Mouse (Mus musculus) CH12.LX (cell line): Measurements from ENCODE around the gene Rhobtb1. TPM values are rescaled to one million over a fixed set of nuclear protein-coding genes. Genes with fewer than 3 reads are reported as not detected.
A peak's percentile ranks its signal among the peaks of the same experiment; 100 is the strongest.

Experiments used
- DNase-seq: peaks from one replicate; pipeline ENCODE4 v3.0.0-alpha.2; 2013; ENCODE audit errors: extremely low read depth
- H3K27ac ChIP-seq: 2 replicates; pipeline ENCODE4 v1.5.1; 2012; ENCODE audit warnings: low read depth, mild to moderate bottlenecking, control low read depth, moderate library complexity; ENCODE audit not compliant: insufficient read depth
- H3K27me3 ChIP-seq: replicated peaks from 2 replicates; pipeline ENCODE3; 2012; ENCODE audit warnings: inconsistent platforms
- H3K36me3 ChIP-seq, 2 experiments: replicated peaks in 1 of 2; 2 replicates each; pipeline versions ENCODE3 to v1.6.1; 2012; ENCODE audit warnings: inconsistent platforms in 1 of 2, low read length in 1 of 2, mild to moderate bottlenecking in 1 of 2, mixed read lengths in 1 of 2, moderate library complexity in 1 of 2; ENCODE audit not compliant: control insufficient read depth in 1 of 2, insufficient read depth in 1 of 2
- H3K4me1 ChIP-seq, 2 experiments: 2 replicates each; pipeline ENCODE4 v1.6.1; 2012; ENCODE audit warnings: inconsistent platforms in 1 of 2, moderate library complexity in 1 of 2; ENCODE audit not compliant: insufficient read depth in 2 of 2, control insufficient read depth in 1 of 2
- H3K4me2 ChIP-seq: 2 replicates; pipeline ENCODE4 v1.6.1; 2012; ENCODE audit warnings: low read depth, mild to moderate bottlenecking, control low read depth; ENCODE audit not compliant: poor library complexity, insufficient read depth, severe bottlenecking
- H3K4me3 ChIP-seq, 3 experiments: fragments of 150-350 bp in 1 of 3; sonication (generic) in 1 of 3; replicated peaks in 1 of 3; 2 replicates each; pipeline versions ENCODE3 to v1.5.1; 2011 to 2012; ENCODE audit warnings: low read depth in 2 of 3, low read length in 2 of 3, mild to moderate bottlenecking in 2 of 3, moderate library complexity in 2 of 3, control low read depth in 1 of 3, improper control_type of control experiment in 1 of 3, inconsistent platforms in 1 of 3, mixed read lengths in 1 of 3; ENCODE audit not compliant: poor library complexity in 1 of 3
- H3K79me2 ChIP-seq: replicated peaks from 2 replicates; pipeline ENCODE4 v1.6.1; 2012; ENCODE audit warnings: mild to moderate bottlenecking, moderate library complexity; ENCODE audit not compliant: control insufficient read depth, poor library complexity, insufficient read depth, severe bottlenecking; ENCODE audit errors: extremely low read depth
- H3K9ac ChIP-seq: 2 replicates; pipeline ENCODE4 v1.6.1; 2012; ENCODE audit warnings: low read depth, mild to moderate bottlenecking, control low read depth, moderate library complexity; ENCODE audit not compliant: insufficient read depth
- H3K9me3 ChIP-seq: replicated peaks from 2 replicates; pipeline ENCODE3; 2012; ENCODE audit warnings: low read length, inconsistent platforms, mixed read lengths
- CHD1 ChIP-seq: IDR thresholded peaks from 2 replicates; pipeline ENCODE4 v1.6.1; 2012; ENCODE audit warnings: low read depth, low read length, improper control_type of control experiment, inconsistent platforms
- CTCF ChIP-seq, 2 experiments: IDR thresholded peaks in 1 of 2; conservative IDR thresholded peaks in 1 of 2; 2 replicates each; pipeline ENCODE4 v1.5.1; 2011 to 2012; ENCODE audit warnings: low read depth in 2 of 2, low read length in 2 of 2, improper control_type of control experiment in 1 of 2, inconsistent platforms in 1 of 2, mild to moderate bottlenecking in 1 of 2, moderate library complexity in 1 of 2
- E2F4 ChIP-seq: IDR thresholded peaks from 2 replicates; pipeline ENCODE4 v1.6.1; 2011; ENCODE audit warnings: low read depth, low read length, improper control_type of control experiment; ENCODE audit not compliant: insufficient replicate concordance
- ELF1 ChIP-seq: IDR thresholded peaks from 2 replicates; pipeline ENCODE4 v1.6.1; 2014; ENCODE audit warnings: low read depth, mild to moderate bottlenecking, inconsistent platforms, low read length, improper control_type of control experiment
- EP300 ChIP-seq: IDR thresholded peaks from 2 replicates; pipeline ENCODE4 v1.6.1; 2011; ENCODE audit warnings: low read length, improper control_type of control experiment
- ETS1 ChIP-seq: conservative IDR thresholded peaks from 2 replicates; pipeline ENCODE4 v1.6.1; 2012; ENCODE audit warnings: low read depth, mild to moderate bottlenecking, inconsistent platforms, low read length, improper control_type of control experiment, moderate library complexity
- GABPA ChIP-seq: IDR thresholded peaks from 2 replicates; pipeline ENCODE4 v1.6.1; 2012; ENCODE audit warnings: low read depth, low read length, improper control_type of control experiment, inconsistent platforms; ENCODE audit not compliant: insufficient replicate concordance
- HCFC1 ChIP-seq: IDR thresholded peaks from 2 replicates; pipeline ENCODE4 v1.6.1; 2012; ENCODE audit warnings: low read depth, mild to moderate bottlenecking, inconsistent platforms, low read length, improper control_type of control experiment
- KAT2A ChIP-seq: IDR thresholded peaks from 2 replicates; pipeline ENCODE4 v1.6.1; 2012; ENCODE audit warnings: low read length, improper control_type of control experiment, inconsistent platforms; ENCODE audit not compliant: insufficient replicate concordance
- MAFK ChIP-seq: IDR thresholded peaks from 2 replicates; pipeline ENCODE4 v1.6.1; 2011; ENCODE audit warnings: low read length, improper control_type of control experiment; ENCODE audit not compliant: insufficient replicate concordance
- MAZ ChIP-seq: IDR thresholded peaks from 2 replicates; pipeline ENCODE4 v1.6.1; 2012; ENCODE audit warnings: low read depth, mild to moderate bottlenecking, inconsistent platforms, low read length, improper control_type of control experiment, moderate library complexity
- MXI1 ChIP-seq: IDR thresholded peaks from 2 replicates; pipeline ENCODE4 v1.6.1; 2011; ENCODE audit warnings: mild to moderate bottlenecking, low read depth, low read length, improper control_type of control experiment
- MYC ChIP-seq: IDR thresholded peaks from 2 replicates; pipeline ENCODE4 v1.6.1; 2011; ENCODE audit warnings: low read depth, mild to moderate bottlenecking, improper control_type of control experiment, low read length
- PAX5 ChIP-seq: IDR thresholded peaks from 2 replicates; pipeline ENCODE4 v1.6.1; 2012; ENCODE audit warnings: low read length, inconsistent platforms, mixed read lengths
- POLR2A ChIP-seq: IDR thresholded peaks from 2 replicates; pipeline ENCODE4 v1.6.1; 2011; ENCODE audit warnings: low read depth, mild to moderate bottlenecking, improper control_type of control experiment, low read length
- POLR2AphosphoS2 ChIP-seq: IDR thresholded peaks from 2 replicates; pipeline ENCODE4 v1.6.1; 2011; ENCODE audit warnings: low read depth, low read length, improper control_type of control experiment
- RAD21 ChIP-seq: IDR thresholded peaks from 2 replicates; pipeline ENCODE4 v1.6.1; 2011; ENCODE audit warnings: low read depth, mild to moderate bottlenecking, low read length, improper control_type of control experiment, moderate library complexity
- RCOR1 ChIP-seq: conservative IDR thresholded peaks from 2 replicates; pipeline ENCODE4 v1.6.1; 2012; ENCODE audit warnings: low read depth, mild to moderate bottlenecking, inconsistent platforms, low read length, improper control_type of control experiment
- SIN3A ChIP-seq: IDR thresholded peaks from 2 replicates; pipeline ENCODE4 v1.6.1; 2012; ENCODE audit warnings: low read length, improper control_type of control experiment, inconsistent platforms
- SMC3 ChIP-seq: IDR thresholded peaks from 2 replicates; pipeline ENCODE4 v1.6.1; 2011; ENCODE audit warnings: low read depth, low read length, improper control_type of control experiment
- TBP ChIP-seq: conservative IDR thresholded peaks from 2 replicates; pipeline ENCODE4 v1.6.1; 2011; ENCODE audit warnings: low read depth, low read length, improper control_type of control experiment
- TCF12 ChIP-seq: IDR thresholded peaks from 2 replicates; pipeline ENCODE4 v1.6.1; 2014; ENCODE audit warnings: low read depth, mild to moderate bottlenecking, inconsistent platforms, low read length, improper control_type of control experiment
- UBTF ChIP-seq: IDR thresholded peaks from 2 replicates; pipeline ENCODE4 v1.6.1; 2012; ENCODE audit warnings: low read depth, mild to moderate bottlenecking, inconsistent platforms, low read length, improper control_type of control experiment, moderate library complexity
- USF1 ChIP-seq: IDR thresholded peaks from 2 replicates; pipeline ENCODE4 v1.6.1; 2014; ENCODE audit warnings: low read depth, mild to moderate bottlenecking, inconsistent platforms, low read length, improper control_type of control experiment
- USF2 ChIP-seq: conservative IDR thresholded peaks from 2 replicates; pipeline ENCODE4 v1.6.1; 2011; ENCODE audit warnings: low read depth, low read length, improper control_type of control experiment
- ZC3H11A ChIP-seq: IDR thresholded peaks from 2 replicates; pipeline ENCODE4 v1.6.1; 2012; ENCODE audit warnings: low read depth, mild to moderate bottlenecking, inconsistent platforms, low read length, improper control_type of control experiment
- ZKSCAN1 ChIP-seq: IDR thresholded peaks from 2 replicates; pipeline ENCODE4 v1.6.1; 2012; ENCODE audit warnings: low read depth, inconsistent platforms, low read length, improper control_type of control experiment, borderline replicate concordance
- ZMIZ1 ChIP-seq: IDR thresholded peaks from 2 replicates; pipeline ENCODE4 v1.6.1; 2012; ENCODE audit warnings: low read depth, mild to moderate bottlenecking, inconsistent platforms, low read length, improper control_type of control experiment
- ZNF384 ChIP-seq: IDR thresholded peaks from 2 replicates; pipeline ENCODE4 v1.6.1; 2012; ENCODE audit warnings: low read depth, low read length, improper control_type of control experiment, inconsistent platforms
- dilution Hi-C: fragments of 300-500 bp; cut with MboI; formaldehyde crosslinking; loops from 2 replicates; pipeline ENCODE4 v1.14.3; 2020; ENCODE audit warnings: low sequenced_read_pairs; ENCODE audit not compliant: extremely low pct_unique_long_range_greater_than_20kb, extremely low pct_ligation_motif_present
- in situ Hi-C: fragments of 300-500 bp; cut with MboI; formaldehyde crosslinking; loops from 3 replicates; pipeline ENCODE4 v1.14.3; 2019; ENCODE audit warnings: low sequenced_read_pairs, low pct_ligation_motif_present, low pct_unique_long_range_greater_than_20kb, mixed read lengths
- polyA plus RNA-seq: library from polyadenylated mRNA; unstranded; fragments of >175 nt; gene quantifications from 2 replicates; pipeline ENCODE4 v1.2.1, GENCODE M21; 2012; ENCODE audit warnings: low read depth; ENCODE audit not compliant: insufficient read length
- total RNA-seq, 2 experiments: library from RNA; depleted of rRNA; stranded (reverse); fragments of 300-350 nt in 1 of 2; fragments of >200 nt in 1 of 2; gene quantifications; 2 replicates each; pipeline ENCODE4 v1.2.3; 2012 to 2014

Gene Rhobtb1
- total and polyA plus RNA-seq, 3 experiments, result 3.1 to 12.2 (median 3.4) TPM

GRCm38 (mm10) chr10:69251254-69251653 is 100.0 kb downstream of the Rhobtb1 start:
- Histone ChIP-seq H3K4me1 (peaks cover 35 to 79% of the 10 kb centered on the region in 2 experiments), H3K9ac (peak overlapping the region; percentile 31), H3K27ac (peak overlapping the region; percentile 70), H3K27me3 (no peaks in the 10 kb centered on the region), H3K79me2 (peaks cover 5% of the 10 kb centered on the region), H3K36me3 (peaks cover 0 to 4% of the 10 kb centered on the region in 2 experiments), H3K4me2 (peak overlapping the region; percentile 70), H3K9me3 (no peaks in the 10 kb centered on the region), H3K4me3 (peak overlapping the region in 1 of 3 experiments; percentile 36)
- TF ChIP-seq ZMIZ1, result no peak
- no peak for TF ChIP-seq TCF12
- no peak for TF ChIP-seq ZKSCAN1
- no peak for TF ChIP-seq ETS1
- no peak for TF ChIP-seq UBTF
- TF ChIP-seq MYC, result 0 out of 2 replicates have a peak, but pooled peaks have one; percentile 25
- no peak for TF ChIP-seq RAD21
- 0 out of 2 replicates have a peak, but pooled peaks have one; percentile 60 for TF ChIP-seq CHD1
- TF ChIP-seq ZC3H11A, result no peak
- in situ Hi-C loops, result no loop called here
- DNase-seq, result no peak
- dilution Hi-C loops, result no loop called here

- H3K9me3 ChIP-seq, result no peaks in the 10 kb centered on the region
- peak overlapping the region; percentile 79 for H3K4me2 ChIP-seq
- H3K4me1 ChIP-seq, result peaks cover 35 to 74% of the 10 kb centered on the region in 2 experiments
- in situ Hi-C loops, result no loop called here
- H3K79me2 ChIP-seq, result peaks cover 5% of the 10 kb centered on the region
- H3K36me3 ChIP-seq, result peaks cover 0 to 4% of the 10 kb centered on the region in 2 experiments
- peak overlapping the region in 1 of 3 experiments; percentile 1 for H3K4me3 ChIP-seq
- DNase-seq, result peak; percentile 43
- dilution Hi-C loops, result no loop called here
- peak overlapping the region; percentile 85 for H3K27ac ChIP-seq
- no peaks in the 10 kb centered on the region for H3K27me3 ChIP-seq
- H3K9ac ChIP-seq, result peak overlapping the region; percentile 25; the same call in 1 of the 2 replicates
- TF ChIP-seq UBTF (no peak), RCOR1 (no peak), CTCF (conservative IDR thresholded peaks at IDR 0.05 in 1 of 2, IDR thresholded peaks at IDR 0.05 in 1 of 2; ENCODE audit: low read depth in 2 of 2, low read length in 2 of 2) (no peak), ZC3H11A (no peak), MAZ (no peak), POLR2A (peak; percentile 32; the same call in 1 of the 2 replicates), SIN3A (no peak; the same call in 1 of the 2 replicates), ZNF384 (no peak), USF2 (no peak), ZKSCAN1 (no peak), POLR2AphosphoS2 (no peak), E2F4 (no peak), TBP (no peak), MAFK (no peak), ZMIZ1 (no peak), SMC3 (no peak), MYC (peak; percentile 28; the same call in 1 of the 2 replicates), ELF1 (peak; percentile 37; the same call in 1 of the 2 replicates), EP300 (peak; percentile 39; the same call in 1 of the 2 replicates), KAT2A (no peak), USF1 (no peak), GABPA (no peak), ETS1 (peak; percentile 37; the same call in 1 of the 2 replicates), HCFC1 (no peak; the same call in 1 of the 2 replicates), PAX5 (no peak), MXI1 (peak; percentile 50; the same call in 1 of the 2 replicates)
These were observed 101.2 kb downstream of the Rhobtb1 start for GRCm38 (mm10) chr10:69252112-69253074.
